ENCODE assay signal across 29 mouse cellular contexts in genomic region chr9:6994275-6994674, GRCm38 (mm10).
DNase-seq lines count a peak whose midpoint lies in the region; ATAC-seq and TF ChIP-seq lines count a peak whose summit lies in the region.
"Had no signal": no experiment of that assay in that cellular context is flagged by ENCODE, and none has a peak within 500 bp of the region (broad histone marks: within the 10 kb centered on the region; RNA-seq: fewer than 3 reads in every experiment).

No protein-coding gene starts in this region.

- no peak for ATAC-seq in kidney, embryonic 14.5 days (ENCODE audit: low FRiP score, low TSS enrichment)
- peak; percentile 76 for ATAC-seq in kidney, embryonic 15.5 days (replicated peaks; ENCODE audit: low FRiP score)
- ATAC-seq: activated CD4-positive, CD25-positive, alpha-beta regulatory T cell, adult 4 months; inflammation-experienced regulatory T-cells, adult 6 months; lung, postnatal 0 days had no signal

- H3K9me3 ChIP-seq in kidney, embryonic 14.5 days (ENCODE audit: control insufficient read depth, low read length): no peaks in the 10 kb centered on the region
- no peaks in the 10 kb centered on the region for H3K9me3 ChIP-seq in kidney, embryonic 15.5 days (replicated peaks)
- H3K9me3 ChIP-seq: heart, embryonic 10.5 days; heart, embryonic 15.5 days; hindbrain, embryonic 15.5 days; limb, embryonic 10.5 days; limb, embryonic 15.5 days; liver, embryonic 13.5 days; megakaryocyte, embryonic 14.5 days; neural tube, embryonic 13.5 days had no signal

- TF ChIP-seq CTCF in kidney, adult 2 months (conservative IDR thresholded peaks at IDR 0.05; ENCODE audit: insufficient read depth, insufficient read length, low read depth, low read length): no peak
- no peak for TF ChIP-seq CTCF in brain, embryonic 14.5 days (IDR thresholded peaks at IDR 0.05; ENCODE audit: borderline replicate concordance, extremely low read depth, insufficient read depth, insufficient read length)

- no peak overlapping the region for H3K27ac ChIP-seq in kidney, adult 2 months (ENCODE audit: insufficient read depth, low read depth, low read length)
- no peak overlapping the region for H3K27ac ChIP-seq in kidney, embryonic 14.5 days (ENCODE audit: low read depth, low read length)
- H3K27ac ChIP-seq in kidney, embryonic 15.5 days: no peak overlapping the region
- H3K27ac ChIP-seq: heart, embryonic 10.5 days; heart, embryonic 15.5 days; hindbrain, embryonic 15.5 days; limb, embryonic 10.5 days; limb, embryonic 15.5 days; liver, embryonic 13.5 days; neural tube, embryonic 13.5 days had no signal

- TF ChIP-seq POLR2A in kidney, adult 2 months (IDR thresholded peaks at IDR 0.05; ENCODE audit: low read depth, low read length): no peak
- no peak for TF ChIP-seq POLR2A in brain, embryonic 14.5 days (IDR thresholded peaks at IDR 0.05; ENCODE audit: borderline replicate concordance, extremely low read depth, insufficient read depth, insufficient read length, poor library complexity, severe bottlenecking)

- H3K4me1 ChIP-seq in kidney, adult 2 months (ENCODE audit: control insufficient read depth, insufficient read depth, low read length): no peaks in the 10 kb centered on the region
- H3K4me1 ChIP-seq in kidney, embryonic 14.5 days (ENCODE audit: control insufficient read depth, insufficient read depth, low read length): no peaks in the 10 kb centered on the region
- H3K4me1 ChIP-seq in kidney, embryonic 15.5 days: no peaks in the 10 kb centered on the region
- H3K4me1 ChIP-seq: heart, embryonic 10.5 days; heart, embryonic 15.5 days; hindbrain, embryonic 15.5 days; limb, embryonic 10.5 days; limb, embryonic 15.5 days; liver, embryonic 13.5 days; neural tube, embryonic 13.5 days had no signal

- H3K4me2 ChIP-seq in kidney, embryonic 14.5 days (replicated peaks; ENCODE audit: low read depth, low read length): no peak overlapping the region
- H3K4me2 ChIP-seq in kidney, embryonic 15.5 days: no peak overlapping the region
- H3K4me2 ChIP-seq: heart, embryonic 15.5 days; hindbrain, embryonic 15.5 days; limb, embryonic 15.5 days; liver, embryonic 13.5 days; neural tube, embryonic 13.5 days had no signal

- no peaks in the 10 kb centered on the region for H3K27me3 ChIP-seq in kidney, adult 2 months (replicated peaks; ENCODE audit: control insufficient read depth, insufficient read depth, low read length)
- no peaks in the 10 kb centered on the region for H3K27me3 ChIP-seq in kidney, embryonic 14.5 days (ENCODE audit: control insufficient read depth, insufficient read depth, low read length)
- H3K27me3 ChIP-seq in kidney, embryonic 15.5 days: no peaks in the 10 kb centered on the region
- H3K27me3 ChIP-seq: heart, embryonic 15.5 days; hindbrain, embryonic 15.5 days; limb, embryonic 15.5 days; liver, embryonic 13.5 days; megakaryocyte, embryonic 14.5 days; neural tube, embryonic 13.5 days had no signal

- DNase-seq in kidney, adult 2 months: peak; percentile 60
- peak; percentile 3 for DNase-seq in brain, embryonic 14.5 days (ENCODE audit: low read depth)
- peak; percentile 9 to 44 for DNase-seq in kidney, postnatal 36 days
- no peak for DNase-seq in left cerebral cortex, adult 8-10 months (ENCODE audit: low spot score in 2 of 2)
- DNase-seq: adrenal gland, adult 2 months; adrenal gland, postnatal 36 days; B cell, adult 2 months; cerebellum, adult 2 months; cerebellum, postnatal 14 days; gastrocnemius, postnatal 14 days; heart, adult 11 months; liver, embryonic 13.5 days; lung, adult 18-20 months; lung, postnatal 4 days; thymus, adult 2 months; thymus, postnatal 4 days had no signal

- no peaks in the 10 kb centered on the region; the same call in 1 of the 2 replicates for H3K36me3 ChIP-seq in kidney, adult 2 months (ENCODE audit: control insufficient read depth, insufficient read depth, low read length)
- peaks cover 8% of the 10 kb centered on the region; the same call in 1 of the 2 replicates for H3K36me3 ChIP-seq in kidney, embryonic 14.5 days (ENCODE audit: control insufficient read depth, insufficient read depth, low read length)
- peaks cover 24% of the 10 kb centered on the region for H3K36me3 ChIP-seq in kidney, embryonic 15.5 days
- H3K36me3 ChIP-seq: heart, embryonic 15.5 days; liver, embryonic 13.5 days had no signal

- H3K9ac ChIP-seq in kidney, embryonic 14.5 days (ENCODE audit: low read depth, low read length): no peak overlapping the region
- H3K9ac ChIP-seq in kidney, embryonic 15.5 days: no peak overlapping the region
- H3K9ac ChIP-seq: heart, embryonic 15.5 days; hindbrain, embryonic 15.5 days; limb, embryonic 15.5 days; liver, embryonic 13.5 days; neural tube, embryonic 13.5 days had no signal

- H3K4me3 ChIP-seq in kidney, adult 2 months (ENCODE audit: insufficient read depth, low read depth, low read length): no peak overlapping the region
- H3K4me3 ChIP-seq in kidney, embryonic 14.5 days (ENCODE audit: low read length): no peak overlapping the region
- no peak overlapping the region for H3K4me3 ChIP-seq in kidney, embryonic 15.5 days (replicated peaks)
- H3K4me3 ChIP-seq: erythroblast, embryonic 14.5 days; heart, embryonic 10.5 days; heart, embryonic 15.5 days; hindbrain, embryonic 15.5 days; limb, embryonic 10.5 days; limb, embryonic 15.5 days; liver, embryonic 13.5 days; megakaryocyte, embryonic 14.5 days; neural tube, embryonic 13.5 days had no signal

Comparison
In these comparisons a context has a peak if more than half of its experiments do, and no peak if none do; other contexts are left out.
1. DNase-seq: peak in kidney, adult 2 months (single experiment), brain, embryonic 14.5 days (single experiment) and kidney, postnatal 36 days (2 of 2); none in left cerebral cortex, adult 8-10 months (0 of 2).